Mouse (Mus musculus) CD4-positive, CD25-positive, alpha-beta regulatory T cell, adult 4 months (primary cell): ENCODE results near the gene Srp54c. TPM values are rescaled to one million over a fixed set of nuclear protein-coding genes. Genes with fewer than 3 reads are reported as not detected.

Source experiments
- polyA plus RNA-seq, 2 experiments: library from polyadenylated mRNA; unstranded; fragments of 100-300 nt; shearing (Covaris generic); gene quantifications; one replicate each; pipeline ENCODE4 v1.2.1; 2017

Gene Srp54c
- polyA plus RNA-seq, 2 experiments from 2014 or later, result 41.9 to 52.0 TPM

Other genes with a start within 250 kb of the Srp54c start
- gene Gm20403, start 243.6 kb upstream of the Srp54c start, polyA plus RNA-seq, result not detected
- 10 to 100 TPM; 25.3 to 26.2 TPM for gene Baz1a, start 215.8 kb upstream of the Srp54c start, polyA plus RNA-seq
- gene 2700097O09Rik, start 150.1 kb upstream of the Srp54c start, polyA plus RNA-seq, result 10 to 100 TPM; 17.2 to 22.1 TPM
- gene Srp54a, start 149.9 kb upstream of the Srp54c start, polyA plus RNA-seq, result 100 to 1,000 TPM; 140 to 147 TPM
- 10 to 100 TPM in 1 of 2 experiments, 1 to 10 TPM in 1; 9.4 to 18.7 TPM for gene Fam177a, start 105.7 kb upstream of the Srp54c start, polyA plus RNA-seq
- 10 to 100 TPM; 39.0 to 40.9 TPM for gene Srp54b, start 75.1 kb upstream of the Srp54c start, polyA plus RNA-seq
- gene 1700047I17Rik2, start 30.6 kb upstream of the Srp54c start, polyA plus RNA-seq, result 1 to 10 TPM in 1 of 2 experiments, not detected in 1; 6.5 TPM
- 10 to 100 TPM in 1 of 2 experiments, 1 to 10 TPM in 1; 7.2 to 11.9 TPM for gene 1110008L16Rik, start 69.4 kb downstream of the Srp54c start, polyA plus RNA-seq
- 10 to 100 TPM; 17.8 to 19.1 TPM for gene Ppp2r3c, start 72.8 kb downstream of the Srp54c start, polyA plus RNA-seq
- 100 to 1,000 TPM; 249 to 250 TPM for gene Psma6, start 154.1 kb downstream of the Srp54c start, polyA plus RNA-seq